Mouse (Mus musculus) skeletal muscle tissue, adult 2 months (tissue): ENCODE measurements around the gene Krt78.

ENCODE experiments used
- DNase-seq: peaks from one replicate; pipeline ENCODE4 v3.0.0-alpha.2; 2012; ENCODE audit warnings: low read depth, low spot score

Gene Krt78

DNA sequence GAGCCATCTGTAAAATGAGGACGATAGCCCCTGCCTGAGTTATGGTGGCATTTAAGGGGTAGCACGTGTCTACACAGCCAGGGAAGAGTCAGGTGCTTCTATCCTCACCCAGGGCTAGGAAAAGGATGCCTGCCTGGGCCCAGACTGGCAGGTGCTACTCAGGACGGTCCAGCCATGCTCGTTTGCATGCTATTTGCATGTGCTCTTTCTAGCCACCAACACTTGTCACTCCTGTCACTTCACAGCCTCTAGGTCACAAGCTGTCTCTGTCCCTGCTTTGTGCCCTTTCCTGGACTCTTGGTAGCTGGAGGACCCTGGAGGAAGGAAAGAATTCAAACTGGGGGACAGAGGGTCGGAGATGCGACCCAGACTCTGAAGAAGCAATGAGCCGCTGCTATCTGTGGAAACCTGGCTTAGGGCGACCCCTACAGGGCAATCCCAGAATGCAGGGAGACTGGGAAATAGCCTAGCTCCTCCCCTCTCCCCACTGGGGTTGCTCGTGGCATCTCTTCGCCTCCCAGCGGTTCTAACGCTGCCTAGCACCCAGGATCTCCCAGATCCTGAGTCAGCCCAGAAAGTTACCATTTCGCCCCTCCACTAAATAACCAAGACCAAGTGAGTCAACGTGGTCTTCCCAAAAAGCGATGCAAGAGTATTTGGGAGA lies 19.5 kb upstream of the Krt78 start:
- peak; percentile 91 for DNase-seq

DNA sequence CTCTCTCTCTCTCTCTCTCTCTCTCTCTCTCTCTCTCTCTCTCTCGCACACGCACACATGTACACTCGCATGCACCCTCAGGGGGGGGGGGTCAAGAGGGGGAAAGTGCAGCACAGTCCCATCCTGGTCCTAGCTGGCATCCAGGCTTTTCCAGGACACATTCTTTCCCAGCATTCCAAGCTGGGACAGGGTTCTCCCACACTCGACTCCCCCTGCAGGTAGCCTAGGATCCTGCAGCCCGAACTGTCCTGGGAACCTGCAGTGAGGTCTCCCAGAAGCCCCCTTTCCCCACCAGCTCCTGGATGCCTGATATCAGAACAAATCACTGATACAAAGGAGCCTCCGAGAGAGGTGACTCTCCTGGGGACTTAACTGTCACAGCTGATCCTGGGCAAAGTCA lies 16.4 kb upstream of the Krt78 start:
- no peak for DNase-seq

DNA sequence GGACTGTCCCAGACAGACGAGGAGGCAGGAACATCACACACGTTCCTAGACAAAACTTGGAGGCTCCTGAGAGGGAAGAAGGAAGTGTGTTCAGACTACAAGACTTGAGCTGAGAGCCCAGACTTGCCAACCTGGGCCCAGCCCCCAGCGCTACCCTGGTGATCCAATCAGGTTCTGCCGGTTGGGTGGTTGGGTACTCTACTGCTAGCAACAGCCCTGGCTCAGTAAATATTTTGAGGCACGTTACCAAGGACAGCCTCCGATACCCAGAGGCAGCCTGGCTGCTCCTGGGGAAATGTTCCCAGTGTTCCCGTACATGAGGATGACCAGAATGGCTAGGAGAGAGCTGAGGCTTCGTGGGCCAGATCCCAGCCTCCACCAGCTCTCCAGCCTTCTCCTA lies 12.7 kb upstream of the Krt78 start:
- no peak for DNase-seq

- no peak for DNase-seq
Measured at GRCm38 (mm10) chr15:101958891-101959290, 4.8 kb upstream of the Krt78 start.

GRCm38 (mm10) chr15:101952733-101953474 lies 1.2 kb downstream of the Krt78 start:
- DNase-seq = no peak

GRCm38 (mm10) chr15:101945430-101945829 lies 8.7 kb downstream of the Krt78 start:
- DNase-seq = no peak

DNA sequence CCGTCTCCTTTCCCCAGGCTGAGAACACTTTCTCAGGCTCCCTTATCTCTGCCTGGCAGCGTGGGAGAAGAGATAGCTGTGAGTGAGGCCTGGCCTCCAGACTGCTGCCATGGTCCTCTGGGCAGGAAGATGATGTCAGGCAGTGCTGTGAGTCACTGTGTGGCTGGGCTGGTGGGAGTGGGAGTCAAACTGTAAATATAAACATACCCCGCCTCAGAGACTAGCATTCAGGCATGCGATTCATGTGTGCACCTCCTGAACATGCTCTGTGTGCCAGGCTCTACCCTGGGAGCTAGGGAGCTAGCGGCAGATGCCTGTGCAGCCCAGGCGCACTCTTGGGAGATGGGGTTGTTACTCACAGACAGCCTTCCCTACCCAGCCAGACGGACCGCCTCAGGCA lies 12.1 kb downstream of the Krt78 start:
- DNase-seq = no peak

DNA sequence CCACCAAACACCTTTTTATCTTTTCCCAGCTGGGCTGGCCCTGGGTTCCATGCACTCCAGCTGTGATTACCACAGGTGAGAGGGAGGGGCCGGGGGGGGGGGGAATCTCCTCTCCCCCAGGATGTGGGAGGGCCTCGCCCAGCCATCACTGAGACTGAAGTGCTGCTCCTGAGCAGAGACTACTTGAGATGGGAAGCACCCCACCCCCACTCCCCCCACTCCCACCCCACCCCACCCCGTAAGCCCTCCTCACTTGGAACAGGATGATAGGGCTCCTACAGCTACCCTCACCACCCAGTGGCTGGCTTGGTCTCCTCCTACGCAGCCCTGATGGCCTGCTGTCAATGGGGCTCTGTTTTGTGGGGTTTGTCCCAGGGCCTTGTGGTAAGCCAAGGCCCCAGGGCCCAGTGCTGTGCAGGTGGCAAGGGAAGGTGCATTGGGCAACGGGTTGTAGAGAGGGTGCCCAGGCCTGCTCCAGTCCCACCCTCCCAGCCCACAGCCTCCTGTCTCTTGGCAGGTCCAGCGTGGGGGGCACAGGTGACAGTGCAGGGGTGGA lies 13.7 kb downstream of the Krt78 start, which contains the start of gene Krt79:
Gene Krt79, minus strand, starts transcription at position 51 of the 556 bp plus-strand sequence.
- DNase-seq = no peak

DNA sequence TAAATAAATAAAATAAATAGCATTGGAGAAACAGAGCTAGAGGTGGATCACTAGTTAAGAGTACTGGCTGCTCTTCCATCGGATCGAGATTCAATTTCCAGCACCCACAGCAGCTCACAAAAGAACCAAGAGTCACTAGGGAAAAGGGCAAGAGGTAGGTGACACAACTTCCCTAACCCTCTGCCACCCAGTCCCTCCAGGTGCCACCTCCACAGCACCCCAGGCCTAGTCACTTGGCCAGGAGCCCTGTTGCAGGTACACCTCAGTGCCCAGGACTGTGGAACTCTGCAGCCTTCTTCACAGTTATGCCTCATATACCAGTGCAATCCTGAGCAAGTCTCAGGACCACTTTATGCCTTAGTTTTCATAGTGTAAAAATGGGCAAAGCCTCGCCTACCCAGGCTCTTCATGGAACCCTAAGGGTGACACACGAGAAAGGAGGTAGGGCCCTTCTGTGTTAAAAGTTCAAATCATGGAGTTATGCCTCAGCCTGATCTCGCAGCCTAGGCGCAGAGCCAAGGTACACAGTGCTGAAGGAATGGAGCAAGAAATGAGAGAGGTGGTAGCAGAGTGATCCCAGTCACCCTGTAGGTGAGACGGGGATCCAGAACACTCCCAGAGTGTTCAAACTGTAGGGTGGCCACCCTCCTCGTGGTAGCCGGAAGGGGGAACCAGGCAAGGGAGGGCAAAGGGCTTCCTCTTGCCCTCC lies 15.3 kb downstream of the Krt78 start:
- DNase-seq = no peak

DNA sequence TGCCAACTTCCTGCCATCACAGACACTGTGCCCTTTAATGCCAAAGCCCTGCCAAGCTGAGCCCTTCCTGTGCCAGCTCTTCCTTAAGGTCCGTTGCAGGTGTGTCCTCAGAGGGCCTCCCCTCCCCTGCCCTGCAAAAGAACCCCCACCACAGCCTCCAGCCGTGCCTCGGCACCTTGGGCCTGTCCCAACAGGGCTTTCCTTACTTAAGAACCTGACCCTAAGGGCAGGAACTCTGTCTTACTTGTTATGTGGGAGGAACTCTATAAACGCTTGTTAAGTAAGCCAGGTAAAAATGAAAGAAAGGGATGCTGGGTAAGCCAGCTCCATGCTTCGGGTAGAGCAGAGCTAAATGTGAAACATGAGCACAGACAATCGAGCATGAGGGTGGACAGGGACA lies 21.1 kb downstream of the Krt78 start:
- DNase-seq = no peak

GRCm38 (mm10) chr15:101929666-101930065 lies 24.4 kb downstream of the Krt78 start:
- no peak for DNase-seq

GRCm38 (mm10) chr15:101929087-101929486 lies 25.0 kb downstream of the Krt78 start:
- DNase-seq = no peak

GRCm38 (mm10) chr15:101927340-101928080 lies 26.6 kb downstream of the Krt78 start:
- peak; percentile 16 for DNase-seq

GRCm38 (mm10) chr15:101925041-101925440 lies 29.0 kb downstream of the Krt78 start:
- DNase-seq = no peak

- DNase-seq = no peak
Measured at GRCm38 (mm10) chr15:101924635-101925034, 29.5 kb downstream of the Krt78 start, which contains the start of gene Krt4. Gene Krt4 (minus strand): TSS chr15:101924735.

DNA sequence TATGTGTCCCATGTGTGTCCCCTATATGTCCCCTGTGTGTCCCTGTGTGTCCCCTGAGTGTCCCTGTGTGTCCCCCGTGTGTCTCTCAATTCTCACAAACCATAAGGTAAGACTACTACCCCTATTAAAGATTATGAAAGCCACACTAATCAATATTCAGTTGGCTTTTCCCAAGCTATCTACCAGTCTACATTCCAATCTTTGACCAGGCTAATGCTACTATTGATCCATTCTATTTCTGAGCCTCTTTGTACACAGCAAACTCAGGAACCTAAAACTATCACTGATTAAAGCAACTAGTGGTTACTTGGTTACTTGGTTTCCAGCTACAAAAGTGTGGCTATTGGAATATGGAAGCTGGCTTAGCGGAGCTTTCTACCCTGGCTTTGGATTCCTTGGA lies 31.8 kb downstream of the Krt78 start:
- no peak for DNase-seq

DNA sequence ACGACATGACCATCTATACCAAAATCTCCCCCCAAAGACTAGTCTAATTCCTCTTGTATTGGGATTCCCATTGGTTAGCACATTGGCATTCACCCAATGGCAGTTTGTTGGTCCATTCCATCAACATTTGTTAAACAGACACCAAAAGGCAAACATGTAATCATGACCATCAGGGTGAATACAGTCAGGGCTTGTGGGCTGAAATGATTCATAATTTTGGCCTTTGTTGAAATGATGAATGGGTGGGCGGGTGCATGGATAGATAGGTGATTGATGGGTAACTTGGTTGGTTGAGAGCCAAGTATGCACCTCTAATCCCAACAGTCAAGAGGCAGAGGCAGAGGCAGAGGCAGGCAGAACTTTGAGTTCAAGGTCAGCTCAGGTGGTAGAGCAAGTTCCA lies 38.0 kb downstream of the Krt78 start:
- DNase-seq = no peak

DNA sequence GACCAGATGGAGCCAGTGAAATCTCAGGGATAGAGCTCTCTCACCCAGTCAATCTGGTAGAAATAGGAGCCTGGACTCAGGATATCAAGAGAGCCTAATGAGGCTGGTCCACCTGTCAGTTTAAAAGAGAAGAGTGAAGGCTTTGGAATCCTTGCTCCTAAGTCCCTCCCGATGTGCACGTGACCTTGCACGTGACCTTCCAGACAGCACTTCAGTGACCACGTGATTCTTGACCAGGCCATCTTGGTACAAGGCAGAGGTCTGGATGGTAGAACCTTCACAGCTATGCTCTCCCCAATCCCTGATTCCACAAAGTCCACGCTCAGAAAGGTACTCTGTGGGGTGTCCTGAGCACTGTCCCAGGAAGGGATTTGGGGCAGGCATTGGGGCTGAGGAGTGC lies 49.2 kb downstream of the Krt78 start:
- DNase-seq = no peak

DNA sequence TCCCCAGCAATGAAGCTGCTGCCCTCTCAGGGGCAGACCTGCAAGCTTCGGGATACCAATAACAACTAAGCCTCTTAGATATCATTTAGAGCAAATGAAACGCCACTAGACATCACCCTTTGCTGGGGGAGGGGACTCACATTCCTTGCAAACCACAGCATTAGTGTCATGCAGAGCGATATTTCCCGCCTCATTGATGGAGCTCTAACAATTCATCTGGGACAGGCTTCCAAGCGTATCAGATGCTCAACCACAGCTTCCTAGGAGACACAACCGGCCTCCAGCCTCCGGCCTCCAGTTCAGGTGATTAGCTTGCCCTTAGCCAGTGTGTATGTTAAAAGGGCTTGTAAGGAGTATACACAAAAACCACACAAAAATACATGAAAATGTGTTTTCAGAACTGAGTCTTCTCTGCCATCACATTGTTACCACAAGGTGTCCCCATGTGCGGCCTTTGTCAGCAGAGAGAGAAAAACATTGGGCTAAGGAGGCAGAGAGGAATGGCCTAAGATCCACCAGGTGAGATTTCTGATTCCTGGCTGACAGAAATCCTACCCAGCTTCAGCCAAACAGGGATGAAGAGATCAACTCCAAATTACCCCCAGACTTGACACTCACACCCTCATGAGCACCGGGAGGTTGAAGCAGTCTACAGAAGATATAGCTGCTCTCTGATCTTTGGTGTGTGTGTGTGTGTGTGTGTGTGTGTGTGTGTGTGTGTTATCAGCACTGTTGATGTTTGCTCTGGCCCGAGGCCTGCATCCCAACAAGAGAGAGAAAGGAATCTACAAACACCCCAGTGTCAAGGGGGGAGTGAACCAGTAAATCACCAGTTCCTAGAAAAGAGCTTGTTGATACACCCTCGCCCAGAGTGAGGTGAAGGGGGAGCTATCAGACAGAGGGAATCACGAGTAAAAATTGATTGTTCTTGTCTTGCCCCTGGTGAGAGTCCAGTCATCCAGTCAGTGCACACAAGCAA lies 51.6 kb downstream of the Krt78 start:
- DNase-seq = no peak
